In the genomic region with DNA sequence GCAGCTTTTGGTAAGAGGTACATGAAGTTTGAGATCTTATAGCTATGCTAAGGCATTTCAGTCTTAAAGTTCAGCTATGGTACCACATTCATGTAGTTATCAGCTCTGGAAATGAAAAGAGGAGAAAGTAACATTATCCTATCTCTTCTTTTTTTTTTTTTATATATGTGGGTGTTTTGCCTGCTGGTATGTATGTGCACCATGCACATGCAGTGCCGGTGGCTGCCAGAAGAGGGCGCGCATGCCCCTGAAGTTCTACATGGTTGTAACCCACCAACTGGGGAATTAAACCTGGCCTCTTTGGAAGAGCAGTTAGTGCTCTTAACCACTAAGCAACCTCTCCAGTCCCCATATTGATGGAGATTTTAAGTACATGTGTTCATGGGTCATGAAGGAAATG, we compare ENCODE assay signal across 8 mouse cellular contexts. TPM values are rescaled to one million over a fixed set of nuclear protein-coding genes. Genes with fewer than 3 reads are reported as not detected.
DNase-seq lines count a peak whose midpoint lies in the region; ATAC-seq and TF ChIP-seq lines count a peak whose summit lies in the region.
"Not testable (repeated sequence)": the region's sequence is repeated elsewhere in the genome, so short reads cannot be mapped to it uniquely, and the experiment has no call there.

No protein-coding gene starts in this region.

- H3K79me2 ChIP-seq in MEL (ENCODE audit: control insufficient read depth, insufficient read depth, low read length, poor library complexity): not testable (repeated sequence)

- not testable (repeated sequence) for TF ChIP-seq POLR2A in MEL (IDR thresholded peaks at IDR 0.05; ENCODE audit: control insufficient read depth in 1 of 2, insufficient read depth in 1 of 2, low read depth in 1 of 2, low read length in 2 of 2, poor library complexity in 1 of 2); brain, embryonic 14.5 days (IDR thresholded peaks at IDR 0.05; ENCODE audit: borderline replicate concordance, extremely low read depth, insufficient read depth, insufficient read length, poor library complexity, severe bottlenecking)

- peak; percentile 19; the same call in 1 of the 2 replicates for TF ChIP-seq RAD21 in MEL (IDR thresholded peaks at IDR 0.05; ENCODE audit: low read depth, low read length)

- peak; percentile 5 for DNase-seq in 3T3-L1 (ENCODE audit: low read depth, low spot score)
- peak; percentile 50 for DNase-seq in MEL (ENCODE audit: low read depth, low spot score)
- not testable (repeated sequence) for DNase-seq in brain, embryonic 14.5 days (ENCODE audit: low read depth)
- DNase-seq in embryo, embryonic 11.5 days (ENCODE audit: low read depth, low spot score): peak; percentile 1
- DNase-seq in induced T-regulatory cell, adult 2 months (ENCODE audit: low read depth): peak; percentile 17
- peak; percentile 9 for DNase-seq in liver, embryonic 13.5 days
- DNase-seq in right cerebral cortex, postnatal 14 days: peak; percentile 7
- DNase-seq in thymus, postnatal 0 days (ENCODE audit: low spot score): peak; percentile 3

- H3K27me3 ChIP-seq in MEL (ENCODE audit: control insufficient read depth in 1 of 2, insufficient read depth in 2 of 2, low read length in 2 of 2); liver, embryonic 13.5 days: not testable (repeated sequence)

- H3K9me3 ChIP-seq in MEL (replicated peaks; ENCODE audit: insufficient read depth, low read length); liver, embryonic 13.5 days (replicated peaks): not testable (repeated sequence)

- 30% methylated on average over 3 of the region's 3 CpGs for WGBS in liver, embryonic 13.5 days (ENCODE audit: insufficient replicate concordance)

- peak; percentile 46 to 62 (median 50) for TF ChIP-seq CTCF in MEL (IDR thresholded peaks at IDR 0.05 in 2 of 3, conservative IDR thresholded peaks at IDR 0.05 in 1 of 3; ENCODE audit: control insufficient read depth in 1 of 3, insufficient read depth in 1 of 3, low read depth in 2 of 3, low read length in 3 of 3, poor library complexity in 1 of 3, severe bottlenecking in 1 of 3)
- peak; percentile 25; the same call in 1 of the 2 replicates for TF ChIP-seq CTCF in brain, embryonic 14.5 days (IDR thresholded peaks at IDR 0.05; ENCODE audit: borderline replicate concordance, extremely low read depth, insufficient read depth, insufficient read length)

- H3K4me2 ChIP-seq in liver, embryonic 13.5 days: not testable (repeated sequence)

- H3K36me3 ChIP-seq in MEL (ENCODE audit: control insufficient read depth in 1 of 2, insufficient read depth in 2 of 2, low read length in 2 of 2); liver, embryonic 13.5 days: not testable (repeated sequence)

- H3K4me3 ChIP-seq in MEL (ENCODE audit: control insufficient read depth in 1 of 2, insufficient read depth in 1 of 2, low read depth in 2 of 2, low read length in 2 of 2); liver, embryonic 13.5 days (replicated peaks): not testable (repeated sequence)

- not testable (repeated sequence) for TF ChIP-seq EP300 in MEL (IDR thresholded peaks at IDR 0.05; ENCODE audit: low read depth in 1 of 2, low read length in 2 of 2)

- H3K4me1 ChIP-seq in MEL (ENCODE audit: control insufficient read depth in 1 of 2, insufficient read depth in 2 of 2, low read length in 2 of 2); liver, embryonic 13.5 days (replicated peaks): not testable (repeated sequence)

- H3K9ac ChIP-seq in MEL (ENCODE audit: control insufficient read depth, low read depth, low read length, poor library complexity, severe bottlenecking); liver, embryonic 13.5 days: not testable (repeated sequence)

- ATAC-seq in liver, embryonic 13.5 days (ENCODE audit: low read depth): not testable (repeated sequence)

- H3K27ac ChIP-seq in MEL (ENCODE audit: control insufficient read depth, low read depth, low read length); liver, embryonic 13.5 days: not testable (repeated sequence)

TF ChIP-seq in MEL, 35 proteins besides CTCF, POLR2A, EP300 and RAD21:
- peak; percentile 21; the same call in 1 of the 2 replicates for TF ChIP-seq SMC3 (IDR thresholded peaks at IDR 0.05; ENCODE audit: low read depth, low read length)
- TF ChIP-seq ZNF384 (IDR thresholded peaks at IDR 0.05; ENCODE audit: low read depth, low read length): peak; percentile 46; the same call in 1 of the 2 replicates
TF ChIP-seq in MEL: peak in this region for 2; not testable (repeated sequence) for 33.

RNA-seq across cellular contexts. Expression of gene Adss, which starts 49.5 kb away (rescaled TPM):
- total RNA-seq in MEL (2012; rRNA removed): 55.7 and 59.0 TPM in 2 replicates
- polyA plus RNA-seq in MEL (2012; ENCODE audit: insufficient read depth in 1 of 2, insufficient read length in 2 of 2, low read depth in 1 of 2, low replicate concordance in 2 of 2, missing spikeins in 1 of 2): 10 to 100 TPM in 1 of 2 experiments, not detected in 1; 62.6 TPM
- 35.8 and 42.9 TPM in 2 replicates for polyA plus RNA-seq in brain, embryonic 14.5 days (2012; rRNA removed)
- polyA plus RNA-seq in liver, embryonic 13.5 days (2015; fragmentation: Nextera tagmentation; extraction: Ambion mirVana): 19.1 and 25.4 TPM in 2 replicates
- 57.4 and 57.9 TPM in 2 replicates for polyA plus RNA-seq in thymus, postnatal 0 days (2015; fragmentation: Nextera tagmentation; extraction: Ambion mirVana)
